ENCODE assay signal across 13 mouse cellular contexts in genomic region chr8:93918580-93918979, GRCm38 (mm10).
A peak's percentile ranks its signal among the peaks of the same experiment; 100 is the strongest.
DNase-seq lines count a peak whose midpoint lies in the region; ATAC-seq and TF ChIP-seq lines count a peak whose summit lies in the region.
"Had no signal": no experiment of that assay in that cellular context is flagged by ENCODE, and none has a peak within 500 bp of the region (broad histone marks: within the 10 kb centered on the region; RNA-seq: fewer than 3 reads in every experiment).

No protein-coding gene starts in this region.

- DNase-seq in left cerebral cortex, adult 2 months (ENCODE audit: extremely low spot score in 1 of 2, low spot score in 2 of 2): no peak
- no peak for DNase-seq in left cerebral cortex, postnatal 4 days
- DNase-seq in forebrain, postnatal 0 days: no peak
- DNase-seq in kidney, postnatal 10 days: no peak
- no peak for DNase-seq in urinary bladder, adult 18-20 months (ENCODE audit: low spot score in 2 of 2)
- no peak for DNase-seq in Muller cell, postnatal 12 days (ENCODE audit: inconsistent ontology term)
- DNase-seq in kidney, adult 18-20 months: no peak
- DNase-seq: thymus, adult 18-20 months had no signal

- no peak overlapping the region for H3K4me2 ChIP-seq in forebrain, postnatal 0 days (ENCODE audit: low read depth)
- H3K4me2 ChIP-seq in midbrain, embryonic 12.5 days (replicated peaks): peak overlapping the region; percentile 33; the same call in 1 of the 2 replicates

- no peak for ATAC-seq in forebrain, postnatal 0 days
- ATAC-seq in midbrain, embryonic 12.5 days (ENCODE audit: low FRiP score, low read depth): no peak

- peak overlapping the region; percentile 84 for H3K27ac ChIP-seq in left cerebral cortex, adult 2 months
- H3K27ac ChIP-seq in forebrain, postnatal 0 days (ENCODE audit: low read depth, low read length): peak overlapping the region; percentile 69
- H3K27ac ChIP-seq in midbrain, embryonic 12.5 days (replicated peaks): peak overlapping the region; percentile 97
- H3K27ac ChIP-seq: macrophage had no signal

- H3K36me3 ChIP-seq in forebrain, postnatal 0 days (ENCODE audit: insufficient read depth): no peaks in the 10 kb centered on the region
- no peaks in the 10 kb centered on the region for H3K36me3 ChIP-seq in midbrain, embryonic 12.5 days
- H3K36me3 ChIP-seq: G1E had no signal

- H3K9me3 ChIP-seq in forebrain, postnatal 0 days (ENCODE audit: low read length): no peaks in the 10 kb centered on the region
- H3K9me3 ChIP-seq in midbrain, embryonic 12.5 days: no peaks in the 10 kb centered on the region
- H3K9me3 ChIP-seq: G1E had no signal

- no peak overlapping the region for H3K9ac ChIP-seq in forebrain, postnatal 0 days
- no peak overlapping the region for H3K9ac ChIP-seq in midbrain, embryonic 12.5 days (replicated peaks)

- 43% methylated on average over 2 of the region's 2 CpGs for WGBS in forebrain, postnatal 0 days
- WGBS in midbrain, embryonic 12.5 days: 76% methylated on average over 2 of the region's 2 CpGs

- H3K27me3 ChIP-seq in forebrain, postnatal 0 days (ENCODE audit: insufficient read depth, low read length): no peaks in the 10 kb centered on the region
- H3K27me3 ChIP-seq in midbrain, embryonic 12.5 days: peaks cover 5% of the 10 kb centered on the region; the same call in 1 of the 2 replicates

- no peak for TF ChIP-seq CTCF in left cerebral cortex, adult 2 months (IDR thresholded peaks at IDR 0.05)
- TF ChIP-seq CTCF in forebrain, postnatal 0 days (IDR thresholded peaks at IDR 0.05; ENCODE audit: low read depth): no peak

- H3K4me1 ChIP-seq in forebrain, postnatal 0 days (ENCODE audit: insufficient read depth): peaks cover 42% of the 10 kb centered on the region
- H3K4me1 ChIP-seq in midbrain, embryonic 12.5 days: peaks cover 79% of the 10 kb centered on the region

- intact Hi-C loops in left cerebral cortex, adult 2 months (cut with DNase I): loop anchor here (1.0 kb wide), 1 partner anchor 347 kb away; no protein-coding TSS in a partner anchor
- intact Hi-C loops in left cerebral cortex, postnatal 4 days (cut with DNase I): no loop called here

- H3K4me3 ChIP-seq in left cerebral cortex, adult 2 months: no peak overlapping the region
- no peak overlapping the region for H3K4me3 ChIP-seq in forebrain, postnatal 0 days (ENCODE audit: low read depth, low read length)
- no peak overlapping the region for H3K4me3 ChIP-seq in midbrain, embryonic 12.5 days
- H3K4me3 ChIP-seq: heart, adult 2 months; myocyte had no signal
